Mouse (Mus musculus): ENCODE measurements at regions not wholly inside any gene's neighbourhood (a gene's known extent, or its start where the extent isn't known, plus 50 kb on each side); places are given as distances from the start of the nearest gene placed in this dataset.

DNA sequence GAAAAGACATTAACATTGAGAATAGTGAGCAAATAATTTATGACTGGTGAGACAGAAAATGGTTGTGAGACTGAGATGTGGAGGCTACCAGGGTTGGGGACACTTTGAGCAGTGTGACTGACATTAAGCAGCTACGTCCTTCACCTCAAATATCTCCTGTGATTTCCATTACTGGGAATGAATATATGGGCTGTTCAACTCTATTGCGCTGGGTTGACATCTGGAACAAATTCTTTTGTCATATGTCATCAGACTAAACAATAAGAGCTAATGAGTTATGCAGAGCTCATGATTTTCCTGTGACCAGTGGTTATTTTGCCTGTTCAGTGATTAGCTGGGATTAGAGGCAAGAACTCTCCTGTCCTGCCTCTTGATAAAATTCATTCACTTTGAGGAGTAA lies 593.9 kb upstream of the Castor2 start:
- H3K9me3 ChIP-seq = peaks cover 18% of the 10 kb centered on the region
- H3K4me1 ChIP-seq = no peaks in the 10 kb centered on the region
- H3K36me3 ChIP-seq (replicated peaks; ENCODE audit: low read length) = no peaks in the 10 kb centered on the region
- no peak overlapping the region for H3K4me3 ChIP-seq (replicated peaks)
- no peak for TF ChIP-seq FLI1 (IDR thresholded peaks at IDR 0.05; ENCODE audit: low read length)
- no peak for TF ChIP-seq GATA1 (IDR thresholded peaks at IDR 0.05; ENCODE audit: borderline replicate concordance, low read length)
- no peaks in the 10 kb centered on the region for H3K27me3 ChIP-seq (replicated peaks)

DNA sequence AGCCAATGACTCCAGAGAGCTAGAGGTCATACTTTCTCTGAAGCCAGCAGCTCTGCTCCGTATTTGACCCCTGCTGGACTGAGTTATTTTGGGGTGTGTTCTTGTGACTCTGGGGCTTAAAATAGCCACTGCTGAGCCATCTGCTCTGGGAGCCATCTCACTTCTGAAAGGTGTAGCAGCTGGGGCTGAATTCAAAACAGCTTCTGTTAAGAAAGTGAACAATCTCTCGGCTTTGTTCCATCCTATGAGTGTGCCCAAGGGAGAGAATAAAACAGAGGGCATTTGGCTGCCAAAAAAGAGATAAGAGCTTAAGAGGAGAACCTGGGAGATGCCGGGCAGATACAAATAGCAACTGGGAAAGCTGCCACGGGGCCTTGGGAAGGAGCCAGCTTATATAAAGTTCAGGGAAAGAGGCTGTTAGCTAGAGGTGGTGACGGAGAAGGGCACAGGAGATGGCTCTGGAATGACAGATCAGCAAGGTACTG lies 611.7 kb upstream of the Castor2 start:
- Histone ChIP-seq H3K9me3 (peaks cover 45% of the 10 kb centered on the region), H3K4me3 (replicated peaks) (no peak overlapping the region), H3K27me3 (replicated peaks) (no peaks in the 10 kb centered on the region), H3K36me3 (replicated peaks; ENCODE audit: low read length) (no peaks in the 10 kb centered on the region), H3K4me1 (no peaks in the 10 kb centered on the region)
- TF ChIP-seq GATA1 (IDR thresholded peaks at IDR 0.05; ENCODE audit: borderline replicate concordance, low read length) (no peak), FLI1 (IDR thresholded peaks at IDR 0.05; ENCODE audit: low read length) (no peak)

DNA sequence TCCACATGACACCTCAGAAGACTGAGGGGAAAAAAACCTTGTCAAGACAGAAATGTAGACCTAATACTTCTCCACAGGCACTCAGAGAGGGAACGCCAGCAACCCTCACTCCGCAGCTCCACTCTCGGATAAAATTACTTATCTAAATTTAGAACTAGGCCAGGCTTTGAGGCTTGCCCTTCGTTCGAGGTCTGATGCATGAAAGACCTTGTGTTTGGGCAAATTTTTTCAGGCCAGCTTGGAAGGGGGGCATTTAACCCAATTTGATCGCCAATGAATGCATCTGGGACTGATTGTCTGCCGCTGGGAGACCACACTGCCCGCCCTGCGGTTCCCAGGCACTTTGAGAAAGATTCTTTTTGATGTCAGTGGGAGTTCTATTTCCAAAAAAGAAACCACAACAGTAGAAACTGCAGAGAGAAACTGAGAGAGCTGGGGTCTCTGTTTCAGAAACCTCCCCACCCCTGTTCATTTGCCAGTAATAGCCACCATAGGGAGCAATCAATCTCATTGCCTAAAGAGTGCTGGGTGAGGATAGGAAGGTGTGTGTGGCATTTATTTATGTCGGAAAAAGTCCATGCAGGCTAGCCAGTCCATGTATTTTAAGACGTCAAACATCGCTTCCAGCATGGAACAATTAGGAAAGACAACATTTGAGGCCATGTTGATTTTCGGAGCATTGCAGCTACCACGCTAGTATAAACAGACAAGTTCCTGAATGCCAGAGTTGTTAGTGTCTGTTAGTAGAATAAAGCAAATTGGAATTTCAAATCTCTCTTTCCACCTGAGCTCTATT lies 617.0 kb upstream of the Castor2 start:
- Histone ChIP-seq H3K4me1 (no peaks in the 10 kb centered on the region), H3K4me3 (replicated peaks) (no peak overlapping the region), H3K36me3 (replicated peaks; ENCODE audit: low read length) (no peaks in the 10 kb centered on the region), H3K9me3 (peaks cover 56% of the 10 kb centered on the region), H3K27me3 (replicated peaks) (no peaks in the 10 kb centered on the region)
- TF ChIP-seq FLI1 (IDR thresholded peaks at IDR 0.05; ENCODE audit: low read length) (no peak), GATA1 (IDR thresholded peaks at IDR 0.05; ENCODE audit: borderline replicate concordance, low read length) (no peak)

DNA sequence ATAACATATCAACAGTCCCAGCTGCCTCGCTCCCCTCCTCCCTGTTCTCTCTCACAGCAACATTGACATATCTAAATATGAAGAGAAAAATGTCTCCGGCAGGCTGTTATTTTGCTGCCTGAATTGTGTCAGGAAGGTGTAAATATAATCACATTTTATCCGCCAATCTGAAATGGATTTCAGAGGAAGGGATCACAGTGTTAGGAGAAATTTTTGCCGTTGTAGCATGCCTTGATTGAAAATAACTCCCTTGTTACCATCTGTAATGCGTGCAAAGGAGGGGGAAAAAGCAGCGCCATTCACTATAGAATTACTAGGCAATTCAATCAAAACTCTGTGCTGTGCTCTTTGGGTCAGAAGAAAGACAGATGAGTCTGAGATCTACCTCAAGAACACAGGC lies 620.3 kb upstream of the Castor2 start:
- Histone ChIP-seq H3K4me3 (replicated peaks) (no peak overlapping the region), H3K27me3 (replicated peaks) (no peaks in the 10 kb centered on the region), H3K9me3 (peaks cover 54% of the 10 kb centered on the region), H3K36me3 (replicated peaks; ENCODE audit: low read length) (no peaks in the 10 kb centered on the region), H3K4me1 (no peaks in the 10 kb centered on the region)
- TF ChIP-seq FLI1 (IDR thresholded peaks at IDR 0.05; ENCODE audit: low read length) (no peak), GATA1 (IDR thresholded peaks at IDR 0.05; ENCODE audit: borderline replicate concordance, low read length) (no peak)

DNA sequence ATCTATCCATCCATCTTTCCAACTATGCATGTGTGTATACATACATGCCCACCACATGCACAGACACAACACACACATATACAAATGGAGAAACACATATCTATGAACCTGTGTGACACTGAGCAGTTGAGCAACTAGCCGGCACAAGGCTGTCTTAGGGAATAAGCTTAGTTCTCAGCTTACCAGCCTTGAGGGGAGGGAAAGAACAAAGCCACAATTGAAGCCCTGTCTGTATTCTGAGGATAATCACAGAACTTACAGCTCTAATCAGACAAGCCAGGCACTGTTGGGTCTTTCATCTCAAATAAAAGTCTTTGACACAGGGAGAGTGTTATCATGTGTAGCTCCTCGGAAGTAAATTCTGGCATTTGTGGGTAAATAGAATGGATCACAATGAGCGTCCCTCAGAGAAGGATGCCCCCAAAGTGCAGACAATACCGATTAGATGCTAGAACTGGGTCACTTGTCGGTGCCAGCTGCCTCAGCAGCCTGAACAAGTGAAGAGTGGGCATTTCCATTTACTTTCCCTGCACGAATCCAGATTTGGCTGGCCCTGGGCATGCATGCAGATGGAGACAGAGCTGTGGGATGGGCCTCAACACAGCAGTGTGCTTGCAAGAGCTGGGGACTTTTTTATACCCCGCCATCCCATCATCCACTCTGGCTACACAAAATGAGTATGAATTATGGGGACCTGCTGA lies 646.0 kb upstream of the Castor2 start:
- Histone ChIP-seq H3K27me3 (replicated peaks) (no peaks in the 10 kb centered on the region), H3K9me3 (peaks cover 32% of the 10 kb centered on the region), H3K36me3 (replicated peaks; ENCODE audit: low read length) (no peaks in the 10 kb centered on the region), H3K4me3 (replicated peaks) (no peak overlapping the region), H3K4me1 (no peaks in the 10 kb centered on the region)
- no peak for TF ChIP-seq GATA1 (IDR thresholded peaks at IDR 0.05; ENCODE audit: borderline replicate concordance, low read length)
- TF ChIP-seq FLI1 (IDR thresholded peaks at IDR 0.05; ENCODE audit: low read length) = no peak

DNA sequence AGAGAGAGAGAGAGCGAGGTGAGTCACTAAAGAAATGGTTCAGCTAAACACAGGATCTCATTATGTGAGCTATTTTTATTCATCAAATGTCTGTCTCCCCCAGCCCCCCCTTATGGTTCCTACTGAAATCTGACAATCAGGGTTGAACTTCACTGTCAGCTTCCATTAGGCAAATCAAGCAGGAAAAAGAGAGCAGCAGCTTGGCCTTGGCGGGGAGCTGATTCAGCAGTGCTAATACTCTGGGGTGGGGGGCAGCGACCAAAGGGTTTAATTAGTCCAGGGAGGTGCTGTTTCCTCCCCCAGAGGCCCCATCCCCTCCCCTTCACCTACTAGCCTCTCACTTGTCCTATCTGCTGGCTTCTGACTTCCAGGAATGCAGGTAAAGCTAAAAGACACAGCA lies 649.6 kb upstream of the Castor2 start:
- no peak for TF ChIP-seq GATA1 (IDR thresholded peaks at IDR 0.05; ENCODE audit: borderline replicate concordance, low read length)
- TF ChIP-seq FLI1 (IDR thresholded peaks at IDR 0.05; ENCODE audit: low read length) = no peak
- H3K4me3 ChIP-seq (replicated peaks) = no peak overlapping the region
- no peaks in the 10 kb centered on the region for H3K4me1 ChIP-seq
- no peaks in the 10 kb centered on the region for H3K27me3 ChIP-seq (replicated peaks)
- H3K36me3 ChIP-seq (replicated peaks; ENCODE audit: low read length) = no peaks in the 10 kb centered on the region
- peaks cover 39% of the 10 kb centered on the region for H3K9me3 ChIP-seq

DNA sequence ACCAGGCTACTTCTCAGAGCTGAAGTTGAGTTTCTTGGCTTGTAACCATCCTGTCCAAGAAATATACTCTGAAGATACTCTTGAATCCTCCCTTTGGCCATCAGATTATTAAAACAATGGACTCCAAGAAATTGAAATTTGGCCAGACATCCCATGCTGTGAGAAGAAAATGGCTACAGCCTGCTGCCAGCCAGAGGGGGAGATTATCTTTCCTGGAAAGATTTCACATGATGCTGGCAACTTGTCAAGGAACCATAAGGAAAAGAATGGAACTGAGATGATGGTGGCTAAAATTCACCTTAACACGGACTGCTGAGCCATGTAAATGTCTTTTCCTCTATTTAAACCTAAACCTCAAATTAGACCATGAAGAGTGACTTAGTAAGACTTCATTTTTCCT lies 698.7 kb upstream of the Castor2 start:
- Histone ChIP-seq H3K4me3 (replicated peaks) (no peak overlapping the region), H3K27me3 (replicated peaks) (no peaks in the 10 kb centered on the region), H3K36me3 (replicated peaks; ENCODE audit: low read length) (no peaks in the 10 kb centered on the region), H3K4me1 (no peaks in the 10 kb centered on the region), H3K9me3 (peaks cover 20% of the 10 kb centered on the region)
- no peak for TF ChIP-seq GATA1 (IDR thresholded peaks at IDR 0.05; ENCODE audit: borderline replicate concordance, low read length)
- no peak for TF ChIP-seq FLI1 (IDR thresholded peaks at IDR 0.05; ENCODE audit: low read length)

DNA sequence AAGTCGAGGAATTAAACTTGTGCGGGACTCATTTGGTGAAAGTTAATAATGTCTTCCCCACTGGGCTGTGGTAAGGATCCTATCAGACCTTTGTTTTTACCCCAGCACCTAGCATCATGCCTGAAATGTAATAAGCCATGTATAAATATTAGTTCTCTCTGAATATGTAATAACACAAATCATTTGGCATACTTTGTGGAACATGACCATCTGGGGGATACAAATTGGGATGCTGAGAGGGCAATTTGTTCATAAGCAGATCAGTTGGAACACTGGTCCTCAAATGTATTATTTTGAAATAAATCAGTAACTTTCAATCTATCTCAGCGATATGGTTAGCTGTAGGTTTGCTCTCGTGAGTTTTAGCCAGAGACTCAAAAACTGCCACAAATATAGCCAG lies 709.6 kb upstream of the Castor2 start:
- peaks cover 32% of the 10 kb centered on the region for H3K9me3 ChIP-seq

GRCm38 (mm10) chr5:133389023-133389840 lies 710.3 kb upstream of the Castor2 start:
- H3K36me3 ChIP-seq (replicated peaks; ENCODE audit: low read length) = no peaks in the 10 kb centered on the region
- H3K4me1 ChIP-seq = no peaks in the 10 kb centered on the region
- H3K27me3 ChIP-seq (replicated peaks) = no peaks in the 10 kb centered on the region
- TF ChIP-seq FLI1 (IDR thresholded peaks at IDR 0.05; ENCODE audit: low read length) (no peak), GATA1 (IDR thresholded peaks at IDR 0.05; ENCODE audit: borderline replicate concordance, low read length) (no peak)
- H3K9me3 ChIP-seq = peaks cover 37% of the 10 kb centered on the region
- H3K4me3 ChIP-seq (replicated peaks) = no peak overlapping the region

More for the DNA sequence above, 709.6 kb upstream of the Castor2 start:
- no peak for TF ChIP-seq GATA1 (IDR thresholded peaks at IDR 0.05; ENCODE audit: borderline replicate concordance, low read length)
- no peak for TF ChIP-seq FLI1 (IDR thresholded peaks at IDR 0.05; ENCODE audit: low read length)
- H3K4me1 ChIP-seq = no peaks in the 10 kb centered on the region
- no peaks in the 10 kb centered on the region for H3K36me3 ChIP-seq (replicated peaks; ENCODE audit: low read length)
- no peaks in the 10 kb centered on the region for H3K27me3 ChIP-seq (replicated peaks)
- no peak overlapping the region for H3K4me3 ChIP-seq (replicated peaks)

Measured in megakaryocyte, embryonic 14.5 days (primary cell).